Mouse (Mus musculus): Measurements from ENCODE around the gene 1700123O20Rik.

- TF ChIP-seq CTCF (IDR thresholded peaks at IDR 0.05; ENCODE audit: borderline replicate concordance, extremely low read depth, insufficient read depth, insufficient read length) (no peak), POLR2A (IDR thresholded peaks at IDR 0.05; ENCODE audit: borderline replicate concordance, extremely low read depth, insufficient read depth, insufficient read length, poor library complexity, severe bottlenecking) (no peak)
Observed at GRCm38 (mm10) chr14:54728823-54729653, 43.0 kb downstream of the 1700123O20Rik start.
